28 mouse cellular contexts compared by ENCODE assay signal in genomic region chr1:130841621-130842020, GRCm38 (mm10). TPM values are rescaled to one million over a fixed set of nuclear protein-coding genes. Genes with fewer than 3 reads are reported as not detected.
"Had no signal": no experiment of that assay in that cellular context is flagged by ENCODE, and none has a peak within 500 bp of the region (broad histone marks: within the 10 kb centered on the region; RNA-seq: fewer than 3 reads in every experiment).

No protein-coding gene starts in this region.

- ATAC-seq: midbrain, embryonic 13.5 days; midbrain, embryonic 16.5 days had no signal

- H3K27ac ChIP-seq: kidney, embryonic 15.5 days; limb, embryonic 10.5 days; limb, embryonic 13.5 days; liver, embryonic 13.5 days; lung, embryonic 15.5 days; midbrain, embryonic 10.5 days; midbrain, embryonic 13.5 days; neural tube, embryonic 13.5 days; stomach, postnatal 0 days had no signal

- H3K4me2 ChIP-seq: kidney, embryonic 15.5 days; limb, embryonic 13.5 days; liver, embryonic 13.5 days; lung, embryonic 15.5 days; midbrain, embryonic 13.5 days; neural tube, embryonic 13.5 days had no signal

- H3K27me3 ChIP-seq: kidney, embryonic 15.5 days; limb, embryonic 13.5 days; liver, embryonic 13.5 days; lung, embryonic 15.5 days; midbrain, embryonic 13.5 days; neural tube, embryonic 13.5 days had no signal

- DNase-seq: kidney, postnatal 10 days; kidney, postnatal 4 days; liver, embryonic 13.5 days; lung, adult 18-20 months; lung, postnatal 10 days; lung, postnatal 36 days; retina, postnatal 1 day; thymus, adult 2 months; thymus, postnatal 14 days; thymus, postnatal 4 days had no signal

- H3K4me3 ChIP-seq: kidney, embryonic 15.5 days; limb, embryonic 10.5 days; limb, embryonic 13.5 days; liver, embryonic 13.5 days; lung, embryonic 15.5 days; megakaryocyte, embryonic 14.5 days; midbrain, embryonic 10.5 days; midbrain, embryonic 13.5 days; myocyte; neural tube, embryonic 13.5 days had no signal

- H3K36me3 ChIP-seq: kidney, embryonic 15.5 days; limb, embryonic 10.5 days; limb, embryonic 13.5 days; liver, embryonic 13.5 days; lung, embryonic 15.5 days; midbrain, embryonic 10.5 days; midbrain, embryonic 13.5 days; neural tube, embryonic 13.5 days had no signal

- H3K4me1 ChIP-seq: liver, embryonic 13.5 days; midbrain, embryonic 10.5 days; midbrain, embryonic 13.5 days; neural tube, embryonic 13.5 days had no signal

- H3K9ac ChIP-seq: kidney, embryonic 15.5 days; limb, embryonic 13.5 days; liver, embryonic 13.5 days; lung, embryonic 15.5 days; midbrain, embryonic 13.5 days; neural tube, embryonic 13.5 days had no signal

- H3K9me3 ChIP-seq: kidney, embryonic 15.5 days; limb, embryonic 10.5 days; limb, embryonic 13.5 days; liver, embryonic 13.5 days; lung, embryonic 15.5 days; megakaryocyte, embryonic 14.5 days; midbrain, embryonic 10.5 days; midbrain, embryonic 13.5 days; neural tube, embryonic 13.5 days had no signal

RNA-seq across cellular contexts. Expression of gene Pigr, which starts 15.1 kb away (rescaled TPM):
- total RNA-seq: layer of hippocampus, adult 18-20 months; layer of hippocampus, postnatal 25 days; left cerebral cortex, adult 18-20 months; left cerebral cortex, postnatal 25 days; monocyte, adult 5-6 weeks had no signal
- polyA plus RNA-seq: limb, embryonic 10.5 days; limb, embryonic 13.5 days; lung, embryonic 15.5 days; midbrain, embryonic 10.5 days; midbrain, embryonic 13.5 days; midbrain, embryonic 16.5 days; neural tube, embryonic 13.5 days; stomach, embryonic 14.5 days had no signal

RNA-seq across cellular contexts. Expression of gene Fcmr, which starts 23.8 kb away (rescaled TPM):
- total RNA-seq: layer of hippocampus, adult 18-20 months; left cerebral cortex, adult 18-20 months; left cerebral cortex, postnatal 25 days had no signal
- polyA plus RNA-seq: limb, embryonic 13.5 days; liver, embryonic 13.5 days; lung, embryonic 15.5 days; midbrain, embryonic 10.5 days; midbrain, embryonic 13.5 days; myocyte; neural tube, embryonic 13.5 days; stomach, embryonic 14.5 days; stomach, postnatal 0 days had no signal

RNA-seq across cellular contexts. Expression of gene Fcamr, which starts 40.9 kb away (rescaled TPM):
- total RNA-seq: layer of hippocampus, adult 18-20 months; layer of hippocampus, postnatal 25 days; left cerebral cortex, adult 18-20 months; left cerebral cortex, postnatal 25 days; monocyte, adult 5-6 weeks; neutrophil, adult 5-6 weeks had no signal
- polyA plus RNA-seq: kidney, embryonic 15.5 days; limb, embryonic 10.5 days; limb, embryonic 13.5 days; liver, embryonic 13.5 days; lung, embryonic 15.5 days; midbrain, embryonic 10.5 days; midbrain, embryonic 13.5 days; midbrain, embryonic 16.5 days; myocyte; neural tube, embryonic 13.5 days had no signal

RNA-seq across cellular contexts. Expression of gene Il24, which starts 45.6 kb away (rescaled TPM):
- total RNA-seq: layer of hippocampus, adult 18-20 months; layer of hippocampus, postnatal 25 days; left cerebral cortex, adult 18-20 months; left cerebral cortex, postnatal 25 days; monocyte, adult 5-6 weeks; neutrophil, adult 5-6 weeks had no signal
- polyA plus RNA-seq: limb, embryonic 10.5 days; limb, embryonic 13.5 days; liver, embryonic 13.5 days; lung, embryonic 15.5 days; midbrain, embryonic 10.5 days; midbrain, embryonic 13.5 days; midbrain, embryonic 16.5 days; myocyte; neural tube, embryonic 13.5 days; stomach, embryonic 14.5 days; stomach, postnatal 0 days had no signal
